Mouse (Mus musculus): ENCODE measurements around the gene Cask. TPM values are rescaled to one million over a fixed set of nuclear protein-coding genes. Genes with fewer than 3 reads are reported as not detected.

The Cask gene
- polyA plus RNA-seq, 1 experiment from 2014 or later = 17.8 TPM

GRCm38 (mm10) chrX:13492922-13493321, 358.2 kb downstream of the Cask start:
- Histone ChIP-seq H3K4me3 (replicated peaks) (no peak overlapping the region), H3K4me1 (no peaks in the 10 kb centered on the region)

GRCm38 (mm10) chrX:13490941-13491340, 360.2 kb downstream of the Cask start:
- no peak overlapping the region for H3K9ac ChIP-seq
- no peak overlapping the region for H3K4me2 ChIP-seq
- ATAC-seq (ENCODE audit: low FRiP score) = no peak
- 72% methylated on average over 3 of the region's 3 CpGs for WGBS
- no peaks in the 10 kb centered on the region for H3K36me3 ChIP-seq (replicated peaks)
- H3K4me1 ChIP-seq = no peaks in the 10 kb centered on the region
- H3K9me3 ChIP-seq = peaks cover 11% of the 10 kb centered on the region
- H3K4me3 ChIP-seq (replicated peaks) = no peak overlapping the region
- no peak overlapping the region for H3K27ac ChIP-seq
- H3K27me3 ChIP-seq = peaks cover 11% of the 10 kb centered on the region; the same call in 1 of the 2 replicates

More at GRCm38 (mm10) chrX:13492922-13493321, 358.2 kb downstream of the Cask start:
- Histone ChIP-seq H3K36me3 (replicated peaks) (no peaks in the 10 kb centered on the region), H3K27me3 (peaks cover 5% of the 10 kb centered on the region; the same call in 1 of the 2 replicates), H3K9ac (no peak overlapping the region), H3K9me3 (no peaks in the 10 kb centered on the region), H3K27ac (no peak overlapping the region), H3K4me2 (no peak overlapping the region)
- no peak for ATAC-seq (ENCODE audit: low FRiP score)

- no peaks in the 10 kb centered on the region for H3K36me3 ChIP-seq (replicated peaks)
- WGBS = 71% methylated on average over 1 of the region's 1 CpGs
- no peaks in the 10 kb centered on the region for H3K4me1 ChIP-seq
- ATAC-seq (ENCODE audit: low FRiP score) = no peak
- H3K9ac ChIP-seq = no peak overlapping the region
- no peak overlapping the region for H3K4me2 ChIP-seq
- H3K9me3 ChIP-seq = peaks cover 13% of the 10 kb centered on the region
- no peak overlapping the region for H3K27ac ChIP-seq
- H3K27me3 ChIP-seq = peaks cover 16% of the 10 kb centered on the region; the same call in 1 of the 2 replicates
- H3K4me3 ChIP-seq (replicated peaks) = no peak overlapping the region
These were observed 361.4 kb downstream of the Cask start for GRCm38 (mm10) chrX:13489761-13490160.

- no peak for ATAC-seq (ENCODE audit: low FRiP score)
- Histone ChIP-seq H3K4me1 (no peaks in the 10 kb centered on the region), H3K9ac (no peak overlapping the region), H3K9me3 (peaks cover 13% of the 10 kb centered on the region), H3K27me3 (peaks cover 16% of the 10 kb centered on the region; the same call in 1 of the 2 replicates), H3K36me3 (replicated peaks) (no peaks in the 10 kb centered on the region), H3K27ac (no peak overlapping the region), H3K4me2 (no peak overlapping the region), H3K4me3 (replicated peaks) (no peak overlapping the region)
- 80% methylated on average over 3 of the region's 3 CpGs for WGBS
These were observed 362.2 kb downstream of the Cask start for GRCm38 (mm10) chrX:13489001-13489400.

- Histone ChIP-seq H3K9me3 (peaks cover 13% of the 10 kb centered on the region), H3K9ac (no peak overlapping the region), H3K4me2 (no peak overlapping the region), H3K36me3 (replicated peaks) (no peaks in the 10 kb centered on the region), H3K4me3 (replicated peaks) (no peak overlapping the region), H3K27ac (no peak overlapping the region), H3K4me1 (no peaks in the 10 kb centered on the region), H3K27me3 (peaks cover 10% of the 10 kb centered on the region; the same call in 1 of the 2 replicates)
- no peak for ATAC-seq (ENCODE audit: low FRiP score)
These were observed 366.7 kb downstream of the Cask start for GRCm38 (mm10) chrX:13484447-13484846.

GRCm38 (mm10) chrX:13482576-13482975, 368.6 kb downstream of the Cask start:
- no peak for ATAC-seq (ENCODE audit: low FRiP score)
- Histone ChIP-seq H3K36me3 (replicated peaks) (no peaks in the 10 kb centered on the region), H3K4me2 (no peak overlapping the region), H3K27ac (no peak overlapping the region), H3K9ac (no peak overlapping the region), H3K27me3 (peaks cover 10% of the 10 kb centered on the region; the same call in 1 of the 2 replicates), H3K4me1 (no peaks in the 10 kb centered on the region), H3K4me3 (replicated peaks) (no peak overlapping the region), H3K9me3 (peaks cover 13% of the 10 kb centered on the region)
- WGBS = 84% methylated on average over 1 of the region's 1 CpGs

- H3K9ac ChIP-seq = no peak overlapping the region
- no peaks in the 10 kb centered on the region for H3K9me3 ChIP-seq
- H3K4me1 ChIP-seq = no peaks in the 10 kb centered on the region
- no peak overlapping the region for H3K27ac ChIP-seq
- H3K36me3 ChIP-seq (replicated peaks) = no peaks in the 10 kb centered on the region
- H3K27me3 ChIP-seq = peaks cover 2% of the 10 kb centered on the region; the same call in 1 of the 2 replicates
- no peak overlapping the region for H3K4me2 ChIP-seq
- ATAC-seq (ENCODE audit: low FRiP score) = no peak
- no peak overlapping the region for H3K4me3 ChIP-seq (replicated peaks)
These were observed 371.6 kb downstream of the Cask start for GRCm38 (mm10) chrX:13479570-13479969.

- peaks cover 4% of the 10 kb centered on the region; the same call in 1 of the 2 replicates for H3K27me3 ChIP-seq
These were observed 372.9 kb downstream of the Cask start for GRCm38 (mm10) chrX:13478298-13478697.

GRCm38 (mm10) chrX:13477596-13477995, 373.6 kb downstream of the Cask start:
- 52% methylated on average over 2 of the region's 2 CpGs for WGBS
- H3K4me2 ChIP-seq = no peak overlapping the region
- H3K36me3 ChIP-seq (replicated peaks) = no peaks in the 10 kb centered on the region
- peaks cover 4% of the 10 kb centered on the region; the same call in 1 of the 2 replicates for H3K27me3 ChIP-seq
- no peak for ATAC-seq (ENCODE audit: low FRiP score)
- no peaks in the 10 kb centered on the region for H3K9me3 ChIP-seq
- no peaks in the 10 kb centered on the region for H3K4me1 ChIP-seq
- H3K9ac ChIP-seq = no peak overlapping the region
- no peak overlapping the region for H3K4me3 ChIP-seq (replicated peaks)
- no peak overlapping the region for H3K27ac ChIP-seq

More at GRCm38 (mm10) chrX:13478298-13478697, 372.9 kb downstream of the Cask start:
- 79% methylated on average over 5 of the region's 5 CpGs for WGBS
- no peak for ATAC-seq (ENCODE audit: low FRiP score)
- H3K9ac ChIP-seq = no peak overlapping the region
- H3K27ac ChIP-seq = no peak overlapping the region
- H3K4me2 ChIP-seq = no peak overlapping the region
- no peaks in the 10 kb centered on the region for H3K4me1 ChIP-seq
- no peaks in the 10 kb centered on the region for H3K9me3 ChIP-seq
- H3K4me3 ChIP-seq (replicated peaks) = no peak overlapping the region
- H3K36me3 ChIP-seq (replicated peaks) = no peaks in the 10 kb centered on the region

- Histone ChIP-seq H3K36me3 (replicated peaks) (no peaks in the 10 kb centered on the region), H3K4me1 (no peaks in the 10 kb centered on the region), H3K4me3 (replicated peaks) (no peak overlapping the region), H3K27me3 (peaks cover 4% of the 10 kb centered on the region; the same call in 1 of the 2 replicates), H3K9ac (no peak overlapping the region), H3K27ac (no peak overlapping the region), H3K4me2 (no peak overlapping the region), H3K9me3 (no peaks in the 10 kb centered on the region)
- WGBS = 78% methylated on average over 1 of the region's 1 CpGs
- ATAC-seq (ENCODE audit: low FRiP score) = no peak
These were observed 375.8 kb downstream of the Cask start for GRCm38 (mm10) chrX:13475382-13475781.

GRCm38 (mm10) chrX:13472751-13473225, 378.4 kb downstream of the Cask start:
- H3K27ac ChIP-seq = no peak overlapping the region
- no peaks in the 10 kb centered on the region for H3K9me3 ChIP-seq
- H3K9ac ChIP-seq = no peak overlapping the region
- no peak overlapping the region for H3K4me3 ChIP-seq (replicated peaks)
- H3K4me2 ChIP-seq = no peak overlapping the region
- H3K36me3 ChIP-seq (replicated peaks) = no peaks in the 10 kb centered on the region
- no peak for ATAC-seq (ENCODE audit: low FRiP score)
- 83% methylated on average over 4 of the region's 4 CpGs for WGBS
- no peaks in the 10 kb centered on the region for H3K4me1 ChIP-seq
- peaks cover 10% of the 10 kb centered on the region; the same call in 1 of the 2 replicates for H3K27me3 ChIP-seq

GRCm38 (mm10) chrX:13471925-13472324, 379.2 kb downstream of the Cask start:
- H3K4me2 ChIP-seq = no peak overlapping the region
- H3K9ac ChIP-seq = no peak overlapping the region
- no peaks in the 10 kb centered on the region for H3K36me3 ChIP-seq (replicated peaks)
- WGBS = 73% methylated on average over 3 of the region's 3 CpGs
- peaks cover 14% of the 10 kb centered on the region for H3K27me3 ChIP-seq
- no peak overlapping the region for H3K4me3 ChIP-seq (replicated peaks)
- H3K4me1 ChIP-seq = no peaks in the 10 kb centered on the region
- H3K9me3 ChIP-seq = no peaks in the 10 kb centered on the region
- no peak for ATAC-seq (ENCODE audit: low FRiP score)
- no peak overlapping the region for H3K27ac ChIP-seq

Measured in forebrain, embryonic 12.5 days (tissue).